Mouse (Mus musculus) heart, postnatal 0 days (tissue): Measurements from ENCODE around the gene Hoxc9. TPM values are rescaled to one million over a fixed set of nuclear protein-coding genes. Genes with fewer than 3 reads are reported as not detected.
A peak's percentile ranks its signal among the peaks of the same experiment; 100 is the strongest.

Source experiments
- ATAC-seq: fragments of 200-750 bp; cut with Nextera tagmentation; 2 replicates; pipeline ENCODE4 v1.8.0; 2017; ENCODE audit warnings: low read depth, moderate number of reproducible peaks, moderate library complexity; ENCODE audit not compliant: insufficient read depth
- DNase-seq: peaks from one replicate; pipeline ENCODE4 v3.0.0-alpha.2; 2016; ENCODE audit warnings: low spot score
- H3K27ac ChIP-seq: fragments of 300-500 bp; sonication (generic); 2 replicates; pipeline ENCODE4 v1.5.1; 2014; ENCODE audit warnings: low read depth, mild to moderate bottlenecking
- H3K27me3 ChIP-seq: fragments of 300-500 bp; sonication (generic); 2 replicates; pipeline ENCODE4 v1.6.1; 2014; ENCODE audit warnings: low read length, mixed read lengths; ENCODE audit not compliant: control insufficient read depth, insufficient read depth
- H3K36me3 ChIP-seq: fragments of 300-500 bp; sonication (generic); replicated peaks from 2 replicates; pipeline ENCODE4 v1.6.1; 2014; ENCODE audit warnings: low read length, mixed read lengths; ENCODE audit not compliant: control insufficient read depth, insufficient read depth
- H3K4me1 ChIP-seq: fragments of 300-500 bp; sonication (generic); 2 replicates; pipeline ENCODE4 v1.6.1; 2014; ENCODE audit warnings: antibody characterized with exemption; ENCODE audit not compliant: control insufficient read depth, insufficient read depth
- H3K4me2 ChIP-seq: fragments of 300-500 bp; sonication (generic); 2 replicates; pipeline ENCODE4 v1.6.1; 2014; ENCODE audit warnings: low read depth, mild to moderate bottlenecking, low read length, moderate library complexity
- H3K4me3 ChIP-seq: fragments of 300-500 bp; sonication (generic); 2 replicates; pipeline ENCODE4 v1.5.1; 2014; ENCODE audit warnings: low read depth, low read length
- H3K9ac ChIP-seq: fragments of 300-500 bp; sonication (generic); replicated peaks from 2 replicates; pipeline ENCODE4 v1.6.1; 2014; ENCODE audit warnings: low read depth, low read length, mixed read lengths
- H3K9me3 ChIP-seq: fragments of 300-500 bp; sonication (generic); replicated peaks from 2 replicates; pipeline ENCODE4 v1.6.1; 2016; ENCODE audit warnings: low read length; ENCODE audit not compliant: control insufficient read depth
- CTCF ChIP-seq: IDR thresholded peaks from 2 replicates; pipeline ENCODE4 v1.5.1; 2016; ENCODE audit warnings: antibody characterized with exemption, control low read depth, low read depth
- EP300 ChIP-seq: IDR thresholded peaks from 2 replicates; pipeline ENCODE4 v1.6.1; 2016; ENCODE audit warnings: antibody characterized with exemption, low read depth
- WGBS: fragments of 180-500 bp; shearing (Covaris S2); extraction: QIAGEN DNeasy Blood & Tissue Kit; methylation state at CpG from one replicate; pipeline ENCODE4 v1.1.7; 2014; 5-methylcytosine and 5-hydroxymethylcytosine counted together
- polyA plus RNA-seq: library from polyadenylated mRNA; unstranded; fragments of >200 nt; fragmentation: Nextera tagmentation; extraction: Ambion mirVana; gene quantifications from 2 replicates; pipeline ENCODE4 v1.2.1, GENCODE M21; 2015
- total RNA-seq: library from RNA; depleted of rRNA; stranded (reverse); fragments of >200 nt; gene quantifications from 2 replicates; pipeline ENCODE4 v1.2.3, GENCODE M21; 2014; ENCODE audit warnings: low replicate concordance

Gene Hoxc9
- total and polyA plus RNA-seq, 2 experiments from 2014 or later: not detected

GRCm38 (mm10) chr15:102999183-102999831 lies 23.1 kb downstream of the Hoxc9 start:
- Histone ChIP-seq H3K36me3 (no peaks in the 10 kb centered on the region), H3K27ac (no peak overlapping the region), H3K9ac (peak overlapping the region; percentile 47), H3K4me3 (peak overlapping the region; percentile 46), H3K4me2 (peak overlapping the region; percentile 72), H3K9me3 (no peaks in the 10 kb centered on the region), H3K4me1 (peaks cover 25% of the 10 kb centered on the region), H3K27me3 (peaks cover 98% of the 10 kb centered on the region)
- peak; percentile 87 for ATAC-seq
- WGBS: under 1% methylated on average over 25 of the region's 33 CpGs
- DNase-seq: peak; percentile 30
- TF ChIP-seq CTCF (no peak), EP300 (no peak)

GRCm38 (mm10) chr15:102999955-103000354 lies 23.7 kb downstream of the Hoxc9 start:
- no peak overlapping the region for H3K9ac ChIP-seq
- DNase-seq: no peak
- no peak for TF ChIP-seq CTCF
- no peak for TF ChIP-seq EP300
- 44% methylated on average over 11 of the region's 11 CpGs for WGBS
- no peak overlapping the region for H3K27ac ChIP-seq
- H3K9me3 ChIP-seq: no peaks in the 10 kb centered on the region
- no peaks in the 10 kb centered on the region for H3K36me3 ChIP-seq
- ATAC-seq: no peak
- peaks cover 98% of the 10 kb centered on the region for H3K27me3 ChIP-seq
- peaks cover 25% of the 10 kb centered on the region for H3K4me1 ChIP-seq
- H3K4me2 ChIP-seq: peak overlapping the region; percentile 72; the same call in 1 of the 2 replicates
- H3K4me3 ChIP-seq: peak overlapping the region; percentile 46; the same call in 1 of the 2 replicates

GRCm38 (mm10) chr15:103000501-103000901 lies 24.3 kb downstream of the Hoxc9 start:
- no peak for ATAC-seq

GRCm38 (mm10) chr15:103001370-103001769 lies 25.1 kb downstream of the Hoxc9 start:
- no peaks in the 10 kb centered on the region for H3K36me3 ChIP-seq
- TF ChIP-seq CTCF: no peak
- TF ChIP-seq EP300: no peak
- ATAC-seq (peak; percentile 56), DNase-seq (peak; percentile 56)
- H3K4me3 ChIP-seq: no peak overlapping the region
- WGBS: 37% methylated on average over 2 of the region's 2 CpGs
- H3K27ac ChIP-seq: no peak overlapping the region
- H3K4me2 ChIP-seq: no peak overlapping the region
- no peak overlapping the region for H3K9ac ChIP-seq
- H3K27me3 ChIP-seq: peaks cover 98% of the 10 kb centered on the region
- no peaks in the 10 kb centered on the region for H3K9me3 ChIP-seq
- H3K4me1 ChIP-seq: peaks cover 25% of the 10 kb centered on the region

More at GRCm38 (mm10) chr15:103000501-103000901, 24.3 kb downstream of the Hoxc9 start:
- Histone ChIP-seq H3K27ac (no peak overlapping the region), H3K9me3 (no peaks in the 10 kb centered on the region), H3K4me2 (peak overlapping the region; percentile 31), H3K27me3 (peaks cover 98% of the 10 kb centered on the region), H3K4me3 (0 out of 2 replicates have a peak overlapping the region, but pooled peaks have one; percentile 9), H3K9ac (no peak overlapping the region), H3K36me3 (no peaks in the 10 kb centered on the region), H3K4me1 (peaks cover 25% of the 10 kb centered on the region)
- 26% methylated on average over 24 of the region's 24 CpGs for WGBS
- TF ChIP-seq CTCF (no peak), EP300 (no peak)
- DNase-seq: no peak

GRCm38 (mm10) chr15:103002156-103002555 lies 25.9 kb downstream of the Hoxc9 start:
- Histone ChIP-seq H3K4me1 (peaks cover 25% of the 10 kb centered on the region), H3K9me3 (no peaks in the 10 kb centered on the region), H3K27me3 (peaks cover 98% of the 10 kb centered on the region), H3K9ac (no peak overlapping the region), H3K36me3 (no peaks in the 10 kb centered on the region), H3K27ac (no peak overlapping the region), H3K4me2 (no peak overlapping the region), H3K4me3 (no peak overlapping the region)
- WGBS: 55% methylated on average over 4 of the region's 4 CpGs
- DNase-seq: no peak
- no peak for ATAC-seq
- TF ChIP-seq EP300: no peak
- TF ChIP-seq CTCF: no peak
